Mouse (Mus musculus) kidney, adult 2 months (tissue): ENCODE measurements around the gene Igsf21. TPM values are rescaled to one million over a fixed set of nuclear protein-coding genes. Genes with fewer than 3 reads are reported as not detected.

Source experiments
- DNase-seq: peaks from one replicate; pipeline ENCODE4 v3.0.0; 2021
- H3K27ac ChIP-seq: fragments of 200-500 bp; 2 replicates; pipeline ENCODE4 v1.5.1; 2012; ENCODE audit warnings: low read depth, low read length, control low read depth, inconsistent platforms; ENCODE audit not compliant: insufficient read depth
- H3K27me3 ChIP-seq: fragments of 200-500 bp; replicated peaks from 2 replicates; pipeline ENCODE4 v1.6.1; 2012; ENCODE audit warnings: mild to moderate bottlenecking, moderate library complexity, low read length, inconsistent platforms; ENCODE audit not compliant: control insufficient read depth, insufficient read depth
- H3K36me3 ChIP-seq: fragments of 200-500 bp; 2 replicates; pipeline ENCODE4 v1.6.1; 2012; ENCODE audit warnings: mild to moderate bottlenecking, moderate library complexity, low read length, inconsistent platforms; ENCODE audit not compliant: control insufficient read depth, insufficient read depth
- H3K4me1 ChIP-seq: fragments of 200-500 bp; 2 replicates; pipeline ENCODE4 v1.6.1; 2011; ENCODE audit warnings: low read length; ENCODE audit not compliant: control insufficient read depth, insufficient read depth
- H3K4me3 ChIP-seq: fragments of 200-500 bp; 2 replicates; pipeline ENCODE4 v1.5.1; 2011; ENCODE audit warnings: mild to moderate bottlenecking, low read depth, low read length, control low read depth; ENCODE audit not compliant: insufficient read depth
- CTCF ChIP-seq: fragments of 200-500 bp; conservative IDR thresholded peaks from 2 replicates; pipeline ENCODE4 v1.5.1; 2011; ENCODE audit warnings: low read depth, mild to moderate bottlenecking, control low read depth, low read length, moderate library complexity, mixed read lengths; ENCODE audit not compliant: insufficient read depth, insufficient read length
- POLR2A ChIP-seq: fragments of 200-500 bp; IDR thresholded peaks from one replicate; pipeline ENCODE4 v1.6.1; 2011; ENCODE audit warnings: low read depth, low read length, control low read depth
- WGBS: fragments of 180-500 bp; shearing (Covaris S2); methylation state at CpG from one replicate; pipeline ENCODE4 v1.1.7; 2018; 5-methylcytosine and 5-hydroxymethylcytosine counted together
- polyA plus RNA-seq: library from polyadenylated mRNA; depleted of rRNA; stranded (reverse); fragments of >200 nt; gene quantifications from 2 replicates; pipeline ENCODE4 v1.2.3, GENCODE M21; 2012

The Igsf21 gene
- polyA plus RNA-seq, 1 experiment = 0.39 TPM

DNA sequence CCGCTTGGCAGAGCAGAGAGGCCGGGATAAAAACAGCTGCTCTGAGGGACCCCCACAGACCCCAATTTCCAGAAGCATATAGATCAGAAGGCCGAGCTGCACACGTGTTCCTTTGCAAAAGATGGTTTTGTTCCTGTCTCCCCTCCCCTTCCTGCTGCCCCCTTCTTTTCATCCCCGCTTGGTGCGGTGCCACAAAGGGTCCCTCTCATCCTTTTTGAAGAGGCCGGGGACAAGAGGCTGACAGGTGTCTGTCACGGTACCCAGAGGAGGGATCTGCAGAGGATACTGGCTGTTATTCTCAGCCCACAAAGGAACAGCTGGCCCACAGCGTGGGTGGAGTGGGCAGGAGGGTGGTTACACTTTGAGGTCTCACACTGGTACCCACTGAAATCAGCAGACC is 21.3 kb upstream of the Igsf21 start:
- Histone ChIP-seq H3K4me3 (no peak overlapping the region), H3K4me1 (no peaks in the 10 kb centered on the region), H3K27ac (no peak overlapping the region), H3K27me3 (no peaks in the 10 kb centered on the region), H3K36me3 (no peaks in the 10 kb centered on the region)
- WGBS = 77% methylated on average over 9 of the region's 9 CpGs
- DNase-seq = no peak
- TF ChIP-seq CTCF = no peak
- no peak for TF ChIP-seq POLR2A

DNA sequence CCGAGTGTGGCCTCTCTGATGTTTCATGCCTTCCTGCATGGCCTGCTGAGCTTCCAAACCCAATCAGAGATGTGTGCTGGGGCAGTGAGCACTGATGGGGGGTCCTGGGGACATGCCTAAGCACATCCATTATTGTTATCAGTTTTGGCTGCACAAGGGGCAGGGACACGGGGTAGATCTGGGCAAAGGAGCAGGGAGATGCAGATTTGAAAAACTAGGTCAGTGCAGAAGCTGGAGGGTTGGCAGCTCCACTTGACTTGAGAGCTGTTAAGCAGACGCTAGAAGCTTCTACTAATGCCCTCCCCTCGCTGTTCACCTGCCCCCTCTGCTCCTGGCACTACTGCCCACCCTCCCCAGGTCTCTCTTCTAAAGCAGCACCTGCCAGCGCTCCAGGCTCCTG is 20.5 kb upstream of the Igsf21 start:
- WGBS = 71% methylated on average over 5 of the region's 5 CpGs

DNA sequence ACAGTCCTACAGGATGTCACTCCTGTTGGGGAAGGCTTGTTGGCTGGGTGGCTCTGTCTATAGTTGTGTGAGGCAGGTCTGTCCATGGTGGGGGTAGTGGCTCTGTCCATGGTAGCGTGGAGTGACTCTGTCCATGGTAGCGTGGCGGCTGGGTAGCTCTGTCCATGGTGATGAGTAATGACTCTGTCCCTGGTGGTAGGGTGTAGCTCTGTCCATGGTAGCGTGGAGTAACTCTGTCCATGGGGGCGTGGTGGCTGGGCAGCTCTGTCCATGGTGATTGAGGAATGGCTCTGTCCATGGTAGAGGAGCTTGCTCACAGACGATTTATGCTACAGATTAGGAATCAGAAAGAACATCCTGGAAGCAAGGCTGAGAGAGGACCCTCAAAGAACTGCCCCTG is 12.4 kb upstream of the Igsf21 start:
- Histone ChIP-seq H3K4me3 (no peak overlapping the region), H3K4me1 (no peaks in the 10 kb centered on the region), H3K27ac (no peak overlapping the region), H3K27me3 (no peaks in the 10 kb centered on the region), H3K36me3 (no peaks in the 10 kb centered on the region)
- TF ChIP-seq POLR2A (no peak), CTCF (no peak; the same call in 1 of the 2 replicates)
- peak; percentile 21 for DNase-seq
- 7% methylated on average over 6 of the region's 6 CpGs for WGBS

More for the DNA sequence above, 20.5 kb upstream of the Igsf21 start:
- no peak overlapping the region for H3K27ac ChIP-seq
- no peaks in the 10 kb centered on the region for H3K4me1 ChIP-seq
- no peaks in the 10 kb centered on the region for H3K36me3 ChIP-seq
- DNase-seq = no peak
- H3K27me3 ChIP-seq = no peaks in the 10 kb centered on the region
- TF ChIP-seq POLR2A (no peak), CTCF (no peak)
- H3K4me3 ChIP-seq = no peak overlapping the region

DNA sequence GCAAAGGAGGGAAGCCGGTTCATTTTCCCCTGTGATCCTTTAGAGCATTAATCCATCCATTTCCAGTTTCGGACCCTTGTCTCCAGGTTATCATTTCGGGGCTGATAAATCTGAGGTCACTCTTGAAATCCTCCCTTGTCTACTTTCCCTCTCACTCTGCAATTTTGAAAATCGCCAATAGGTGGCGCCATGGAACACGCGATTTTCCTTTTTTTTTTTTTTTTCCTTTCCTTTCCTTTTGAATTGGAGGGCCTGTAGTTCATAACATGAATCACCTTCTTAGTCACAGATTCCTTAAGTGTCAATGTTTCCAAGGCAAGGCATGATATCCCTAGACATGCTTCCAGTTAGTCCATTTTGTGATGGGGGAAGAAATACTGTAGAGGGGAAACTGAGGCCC is 5.8 kb upstream of the Igsf21 start:
- H3K27ac ChIP-seq = no peak overlapping the region
- no peak for DNase-seq
- TF ChIP-seq CTCF (0 out of 2 replicates have a peak, but pooled peaks have one; percentile 4), POLR2A (no peak)
- H3K4me1 ChIP-seq = no peaks in the 10 kb centered on the region
- no peak overlapping the region for H3K4me3 ChIP-seq
- H3K36me3 ChIP-seq = no peaks in the 10 kb centered on the region
- H3K27me3 ChIP-seq = no peaks in the 10 kb centered on the region
- 11% methylated on average over 7 of the region's 7 CpGs for WGBS

DNA sequence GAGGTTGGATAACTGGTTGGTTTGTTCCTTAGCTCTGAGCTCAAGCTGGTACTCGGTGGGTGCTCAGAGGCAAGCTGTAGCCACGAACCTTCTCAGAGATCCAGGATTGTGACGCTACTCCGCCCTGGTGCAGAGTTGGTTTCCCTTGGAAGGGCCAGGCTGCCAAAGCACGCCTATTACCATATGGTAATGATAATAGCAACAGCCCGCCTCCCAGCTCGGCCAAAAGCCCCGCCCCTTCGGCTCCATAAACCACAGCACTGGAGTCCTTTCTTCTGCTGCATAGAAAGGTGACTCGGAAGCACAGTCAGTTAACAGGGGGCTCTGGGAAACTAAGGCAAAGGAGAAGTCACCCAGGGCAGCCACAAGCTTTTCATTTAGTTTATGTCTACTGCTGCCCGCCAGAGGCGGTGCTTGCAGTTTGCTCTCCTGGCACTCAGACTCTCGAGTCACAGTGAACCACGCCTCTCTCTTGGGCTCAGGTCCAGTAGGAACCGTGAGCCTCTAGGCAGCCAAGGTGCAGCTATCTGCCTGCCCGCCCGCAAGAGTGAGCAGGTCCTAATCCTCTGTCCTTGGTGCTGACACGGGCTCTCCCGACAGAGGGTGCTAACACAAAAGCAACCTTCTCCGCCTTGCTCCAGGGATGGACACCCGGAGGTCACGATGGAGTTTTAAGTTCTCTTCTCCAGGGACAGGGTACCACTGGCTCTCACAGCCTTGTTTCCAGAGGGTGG is 2.6 kb upstream of the Igsf21 start:
- WGBS = 5% methylated on average over 22 of the region's 22 CpGs
- no peak overlapping the region for H3K27ac ChIP-seq
- peaks cover 6% of the 10 kb centered on the region for H3K27me3 ChIP-seq
- H3K4me3 ChIP-seq = no peak overlapping the region
- H3K4me1 ChIP-seq = no peaks in the 10 kb centered on the region
- DNase-seq = peak; percentile 84
- no peaks in the 10 kb centered on the region for H3K36me3 ChIP-seq
- no peak for TF ChIP-seq POLR2A
- no peak; the same call in 1 of the 2 replicates for TF ChIP-seq CTCF

DNA sequence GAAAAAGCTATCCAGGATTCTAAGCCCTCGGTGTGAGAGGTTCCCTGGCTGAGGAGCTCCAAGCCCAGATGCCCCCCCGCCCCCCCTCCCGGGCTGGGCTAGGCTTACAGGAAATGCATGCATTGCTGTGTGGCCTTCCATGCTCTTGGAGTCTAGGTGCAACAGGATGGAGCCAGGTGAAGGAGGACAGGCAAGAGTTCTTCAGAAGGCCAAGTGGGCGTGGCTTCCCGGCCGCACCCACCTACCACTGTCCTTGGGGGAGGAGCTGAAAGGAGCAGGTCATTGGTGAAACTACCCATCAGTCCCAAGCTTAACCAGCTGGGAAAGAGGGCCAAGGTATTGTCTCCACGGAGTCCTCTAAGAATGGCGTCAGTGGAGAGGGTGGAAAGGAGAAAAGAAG is 1.8 kb upstream of the Igsf21 start:
- WGBS = 5% methylated on average over 8 of the region's 8 CpGs
- no peak overlapping the region for H3K4me3 ChIP-seq
- no peaks in the 10 kb centered on the region for H3K36me3 ChIP-seq
- H3K4me1 ChIP-seq = no peaks in the 10 kb centered on the region
- H3K27ac ChIP-seq = no peak overlapping the region
- no peak for TF ChIP-seq CTCF
- H3K27me3 ChIP-seq = peaks cover 8% of the 10 kb centered on the region
- DNase-seq = no peak

DNA sequence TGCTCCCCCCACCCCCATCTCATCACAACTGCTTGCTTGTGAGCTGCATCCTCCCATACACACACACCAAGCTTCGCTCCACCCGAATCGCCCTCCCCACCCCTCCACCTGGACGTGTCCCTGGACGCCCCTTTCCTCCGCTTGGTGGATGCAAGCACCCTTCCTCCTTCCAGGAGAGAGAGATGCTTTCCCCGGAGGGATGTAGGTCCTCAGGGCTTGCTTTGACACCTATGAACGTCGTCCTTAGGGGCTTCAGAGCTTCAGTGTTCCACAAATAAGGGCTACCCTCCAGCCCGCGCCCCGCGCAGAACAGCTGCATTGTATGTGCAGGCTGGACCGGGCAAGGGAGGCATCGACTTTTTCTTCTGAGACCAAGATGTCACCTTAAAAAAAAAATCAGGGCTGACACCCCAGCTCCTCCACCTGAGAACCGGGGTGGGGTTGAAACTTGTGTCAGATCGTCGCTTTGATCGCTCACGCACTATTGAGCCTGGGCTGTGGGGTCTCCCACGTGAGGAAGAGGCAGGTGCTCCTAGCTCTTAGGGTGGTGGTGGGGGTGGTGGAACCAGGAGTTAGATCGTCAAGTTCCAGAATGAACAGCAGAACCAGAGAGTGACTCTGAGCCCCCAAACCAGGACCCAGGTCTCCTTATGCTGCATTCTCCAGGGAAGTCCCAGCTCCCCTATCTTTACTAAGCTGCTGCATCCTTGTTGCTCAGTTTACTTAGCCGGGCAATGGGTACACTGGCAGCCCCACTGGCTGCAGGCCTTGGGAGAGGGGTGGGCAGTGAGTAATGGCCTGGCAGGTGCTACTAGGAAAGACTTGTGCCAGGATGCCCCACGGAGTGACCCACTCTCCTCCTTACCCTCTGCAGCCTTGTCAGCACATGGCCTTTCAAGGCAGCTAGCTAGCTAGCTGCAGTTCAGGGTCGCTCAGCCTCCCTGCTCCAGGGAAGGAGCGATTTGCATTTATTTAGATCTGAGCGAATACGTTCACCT is 721 bp upstream of the Igsf21 start:
- Histone ChIP-seq H3K36me3 (no peaks in the 10 kb centered on the region), H3K4me3 (no peak overlapping the region), H3K27ac (no peak overlapping the region), H3K27me3 (peaks cover 8% of the 10 kb centered on the region), H3K4me1 (no peaks in the 10 kb centered on the region)
- TF ChIP-seq CTCF = no peak
- TF ChIP-seq POLR2A = no peak
- WGBS = 9% methylated on average over 28 of the region's 28 CpGs
- DNase-seq = no peak
